Mouse (Mus musculus) C2C12 (cell line): Measurements from ENCODE around the gene Lpp. TPM values are rescaled to one million over a fixed set of nuclear protein-coding genes. Genes with fewer than 3 reads are reported as not detected.

Experiments
- H3K27me3 ChIP-seq: one replicate; pipeline ENCODE4 v1.6.1; 2011; ENCODE audit not compliant: control insufficient read depth, insufficient read depth, insufficient read length
- H3K36me3 ChIP-seq: one replicate; pipeline ENCODE4 v1.6.1; 2011; ENCODE audit not compliant: control insufficient read depth, insufficient read depth
- H3K4me3 ChIP-seq: one replicate; pipeline ENCODE4 v1.5.1; 2011; ENCODE audit warnings: mild to moderate bottlenecking, control low read depth; ENCODE audit not compliant: poor library complexity, insufficient read depth, severe bottlenecking
- H3K79me2 ChIP-seq: one replicate; pipeline ENCODE4 v1.6.1; 2011; ENCODE audit not compliant: control insufficient read depth, insufficient read depth
- H3K79me3 ChIP-seq: one replicate; pipeline ENCODE4 v1.6.1; 2011; ENCODE audit warnings: low read depth, control low read depth
- H3ac ChIP-seq: one replicate; pipeline ENCODE3; 2011; ENCODE audit warnings: low read depth; ENCODE audit not compliant: control insufficient read depth, insufficient read length
- CEBPB ChIP-seq: IDR thresholded peaks from one replicate; pipeline ENCODE4 v1.6.1; 2011; ENCODE audit warnings: low read depth, mild to moderate bottlenecking, control low read depth, moderate library complexity
- CTCF ChIP-seq: IDR thresholded peaks from one replicate; pipeline ENCODE4 v1.5.1; 2011; ENCODE audit not compliant: control insufficient read depth, insufficient read depth, insufficient read length
- FOSL1 ChIP-seq: IDR thresholded peaks from one replicate; pipeline ENCODE4 v1.8.0; 2011; ENCODE audit warnings: mild to moderate bottlenecking, low read length; ENCODE audit not compliant: poor library complexity, insufficient read depth, severe bottlenecking
- MAX ChIP-seq: IDR thresholded peaks from one replicate; pipeline ENCODE4 v1.6.1; 2011; ENCODE audit warnings: mild to moderate bottlenecking, control low read depth
- MYOD1 ChIP-seq: IDR thresholded peaks from one replicate; pipeline ENCODE4 v1.6.1; 2011; ENCODE audit warnings: low read depth; ENCODE audit not compliant: control insufficient read depth, insufficient read length
- MYOG ChIP-seq: IDR thresholded peaks from one replicate; pipeline ENCODE4 v1.6.1; 2011; ENCODE audit not compliant: control insufficient read depth, insufficient read length; ENCODE audit errors: extremely low read depth
- USF1 ChIP-seq: IDR thresholded peaks from one replicate; pipeline ENCODE4 v1.6.1; 2011; ENCODE audit warnings: low read depth, mild to moderate bottlenecking, control low read depth, moderate library complexity
- polyA plus RNA-seq: library from polyadenylated mRNA; unstranded; fragments of >200 nt; fragmentation: generic; extraction: Trizol; gene quantifications from one replicate; pipeline ENCODE4 v1.2.1, GENCODE M21; 2012; ENCODE audit warnings: missing spikeins

Gene Lpp
- polyA plus RNA-seq, 1 experiment, result 9.6 TPM

DNA sequence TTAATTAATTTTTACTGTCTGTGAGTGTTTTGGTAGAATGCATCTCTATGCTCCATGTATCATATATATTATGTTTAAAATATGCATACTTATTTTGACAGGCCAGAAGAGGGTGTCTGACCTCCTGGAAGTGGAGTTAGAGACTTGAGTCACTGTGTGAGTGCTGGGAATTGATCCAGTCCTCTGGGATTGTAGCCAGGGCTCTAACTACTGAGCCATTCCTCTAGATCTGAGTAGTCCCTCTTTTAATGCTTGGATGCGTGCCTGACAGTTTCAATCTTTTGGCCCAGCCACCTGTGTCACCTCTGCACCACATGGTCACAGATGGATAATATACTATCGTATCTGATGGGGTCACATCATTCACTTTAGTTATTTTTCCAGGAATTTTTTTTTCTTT, 138.4 kb downstream of the Lpp start:
- peaks cover 5% of the 10 kb centered on the region for H3K36me3 ChIP-seq
- H3K79me2 ChIP-seq, result peaks cover 81% of the 10 kb centered on the region
- no peak overlapping the region for H3K4me3 ChIP-seq
- H3ac ChIP-seq, result no peak overlapping the region
- no peak for TF ChIP-seq MYOD1
- TF ChIP-seq CTCF, result no peak
- TF ChIP-seq FOSL1, result no peak
- TF ChIP-seq MYOG, result no peak
- TF ChIP-seq CEBPB, result no peak
- TF ChIP-seq MAX, result no peak
- no peak for TF ChIP-seq USF1
- H3K27me3 ChIP-seq, result no peaks in the 10 kb centered on the region
- peaks cover 27% of the 10 kb centered on the region for H3K79me3 ChIP-seq

DNA sequence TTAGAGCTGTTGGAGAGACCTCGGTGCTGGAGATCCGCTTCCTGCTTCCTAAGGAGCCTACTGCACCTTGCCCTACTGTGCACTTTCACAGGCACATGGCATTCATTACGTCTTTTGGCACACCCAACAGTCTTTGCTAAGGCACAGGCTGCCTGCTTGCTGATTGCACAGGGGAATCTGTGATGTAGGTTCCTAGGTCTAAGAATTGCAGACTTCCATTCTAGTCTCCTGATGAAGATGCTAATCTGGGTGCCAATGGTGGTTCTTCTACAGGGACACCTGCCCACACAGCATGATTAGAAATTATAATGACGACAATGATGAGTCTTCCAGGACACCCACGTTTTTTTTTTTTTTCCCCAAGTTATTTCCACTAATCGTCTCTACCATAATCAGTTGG, 141.9 kb downstream of the Lpp start:
- H3ac ChIP-seq, result no peak overlapping the region
- H3K27me3 ChIP-seq, result no peaks in the 10 kb centered on the region
- H3K79me3 ChIP-seq, result peaks cover 29% of the 10 kb centered on the region
- H3K4me3 ChIP-seq, result no peak overlapping the region
- H3K36me3 ChIP-seq, result peaks cover 5% of the 10 kb centered on the region
- peaks cover 88% of the 10 kb centered on the region for H3K79me2 ChIP-seq
- TF ChIP-seq MYOG (no peak), CTCF (no peak), USF1 (no peak), MAX (no peak), FOSL1 (no peak), CEBPB (no peak), MYOD1 (no peak)

DNA sequence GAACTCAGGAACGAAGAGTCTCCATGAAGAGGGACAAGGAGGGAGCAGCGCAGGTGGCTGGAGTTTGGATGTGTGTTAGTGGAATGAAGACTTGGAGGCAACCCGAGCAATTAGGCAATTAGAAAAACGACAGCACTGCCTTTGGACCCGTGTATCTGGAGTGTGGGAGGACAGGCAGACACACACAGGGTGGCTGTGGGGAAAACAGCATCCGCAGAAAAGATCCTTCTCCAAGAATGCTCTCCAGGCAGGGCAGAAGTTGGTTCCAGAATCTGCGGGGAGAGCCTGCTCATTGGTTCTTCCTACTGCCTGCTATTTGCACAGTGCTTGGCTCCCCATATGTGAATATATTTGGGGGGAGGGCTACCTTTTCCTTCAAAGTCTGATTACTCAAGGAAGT, 143.0 kb downstream of the Lpp start:
- peaks cover 29% of the 10 kb centered on the region for H3K79me3 ChIP-seq
- peaks cover 91% of the 10 kb centered on the region for H3K79me2 ChIP-seq
- H3ac ChIP-seq, result no peak overlapping the region
- no peak overlapping the region for H3K4me3 ChIP-seq
- peaks cover 4% of the 10 kb centered on the region for H3K36me3 ChIP-seq
- no peak for TF ChIP-seq CEBPB
- no peak for TF ChIP-seq MYOG
- no peak for TF ChIP-seq MAX
- no peak for TF ChIP-seq CTCF
- TF ChIP-seq USF1, result no peak
- TF ChIP-seq FOSL1, result no peak
- TF ChIP-seq MYOD1, result no peak
- no peaks in the 10 kb centered on the region for H3K27me3 ChIP-seq

DNA sequence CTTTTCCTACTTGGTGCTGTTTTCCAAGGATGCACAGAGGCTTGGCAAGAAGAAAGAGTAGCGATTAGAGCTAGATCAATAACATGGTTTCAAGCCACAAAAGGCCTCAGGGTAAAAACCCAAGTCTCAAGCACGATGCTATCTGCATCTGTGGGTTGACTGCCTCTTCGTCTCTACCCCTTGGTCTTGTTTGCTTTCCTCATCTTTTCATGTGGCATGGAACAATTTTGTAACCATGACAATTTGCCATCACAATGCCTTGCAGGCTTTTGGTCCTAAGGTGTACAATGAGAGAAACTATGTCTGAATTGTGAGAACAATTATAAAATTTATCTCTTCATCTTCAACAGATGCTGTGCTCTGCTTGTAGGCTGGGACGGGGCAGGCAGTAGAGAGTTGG, 145.7 kb downstream of the Lpp start:
- Histone ChIP-seq H3K27me3 (no peaks in the 10 kb centered on the region), H3ac (no peak overlapping the region), H3K36me3 (no peaks in the 10 kb centered on the region), H3K4me3 (no peak overlapping the region), H3K79me3 (peaks cover 17% of the 10 kb centered on the region), H3K79me2 (peaks cover 73% of the 10 kb centered on the region)
- no peak for TF ChIP-seq USF1
- no peak for TF ChIP-seq MYOG
- no peak for TF ChIP-seq MYOD1
- TF ChIP-seq CTCF, result no peak
- TF ChIP-seq CEBPB, result no peak
- TF ChIP-seq FOSL1, result no peak
- TF ChIP-seq MAX, result no peak

DNA sequence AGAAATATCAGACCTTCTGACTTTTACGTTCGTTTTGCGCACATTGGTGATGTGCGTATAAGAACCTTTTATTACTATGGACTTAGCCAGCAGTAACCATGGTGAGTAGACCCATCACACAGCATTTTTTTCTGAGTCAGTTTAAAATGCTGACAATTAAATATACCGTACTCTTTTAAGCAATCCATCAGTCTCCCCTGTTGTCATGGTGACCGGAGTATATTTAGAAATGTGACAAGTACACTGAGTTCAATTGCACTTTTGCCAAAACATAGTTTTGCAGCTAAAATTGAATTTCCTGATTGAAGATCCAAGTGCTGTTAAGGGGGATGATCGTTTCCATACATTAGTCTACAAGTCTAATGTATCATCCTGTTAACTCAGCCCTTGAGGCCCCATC, 149.6 kb downstream of the Lpp start:
- no peak for TF ChIP-seq CTCF
- no peak for TF ChIP-seq MAX
- no peak for TF ChIP-seq MYOG
- TF ChIP-seq FOSL1, result no peak
- TF ChIP-seq USF1, result no peak
- Histone ChIP-seq H3K27me3 (no peaks in the 10 kb centered on the region), H3K79me2 (peaks cover 54% of the 10 kb centered on the region), H3ac (no peak overlapping the region), H3K79me3 (peaks cover 18% of the 10 kb centered on the region), H3K4me3 (no peak overlapping the region), H3K36me3 (no peaks in the 10 kb centered on the region)

DNA sequence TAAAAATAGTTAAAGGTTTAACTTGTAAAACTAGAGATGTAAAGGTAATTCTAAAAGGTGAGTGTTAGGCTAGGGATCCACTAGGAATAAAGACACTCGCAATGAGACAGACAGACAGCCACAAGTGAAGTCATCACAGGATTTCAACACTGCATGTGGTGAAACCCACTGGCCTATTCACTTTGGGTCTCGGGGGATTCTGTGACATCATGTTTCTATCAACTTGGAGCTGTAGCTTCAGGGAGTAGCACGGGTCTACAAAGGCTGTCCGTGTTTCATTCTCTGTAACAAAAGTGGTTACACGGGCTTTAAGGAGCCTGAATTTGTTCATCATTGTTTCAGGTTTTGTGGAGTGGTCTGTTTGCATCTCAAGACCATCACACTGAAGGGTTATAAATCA, 152.1 kb downstream of the Lpp start:
- Histone ChIP-seq H3ac (no peak overlapping the region), H3K36me3 (no peaks in the 10 kb centered on the region), H3K4me3 (no peak overlapping the region), H3K79me3 (peaks cover 9% of the 10 kb centered on the region), H3K27me3 (no peaks in the 10 kb centered on the region), H3K79me2 (peaks cover 44% of the 10 kb centered on the region)
- no peak for TF ChIP-seq MYOD1
- TF ChIP-seq MAX, result no peak
- no peak for TF ChIP-seq USF1
- TF ChIP-seq FOSL1, result no peak
- no peak for TF ChIP-seq CEBPB
- no peak for TF ChIP-seq CTCF
- TF ChIP-seq MYOG, result no peak
